Mouse (Mus musculus): ENCODE measurements around the gene Ear1. TPM values are rescaled to one million over a fixed set of nuclear protein-coding genes. Genes with fewer than 3 reads are reported as not detected.
"Not testable (repeated sequence)": the region's sequence is repeated elsewhere in the genome, so short reads cannot be mapped to it uniquely, and the experiment has no call there.

Gene Ear1
- total RNA-seq, 2 experiments from 2014 or later, result not detected

DNA sequence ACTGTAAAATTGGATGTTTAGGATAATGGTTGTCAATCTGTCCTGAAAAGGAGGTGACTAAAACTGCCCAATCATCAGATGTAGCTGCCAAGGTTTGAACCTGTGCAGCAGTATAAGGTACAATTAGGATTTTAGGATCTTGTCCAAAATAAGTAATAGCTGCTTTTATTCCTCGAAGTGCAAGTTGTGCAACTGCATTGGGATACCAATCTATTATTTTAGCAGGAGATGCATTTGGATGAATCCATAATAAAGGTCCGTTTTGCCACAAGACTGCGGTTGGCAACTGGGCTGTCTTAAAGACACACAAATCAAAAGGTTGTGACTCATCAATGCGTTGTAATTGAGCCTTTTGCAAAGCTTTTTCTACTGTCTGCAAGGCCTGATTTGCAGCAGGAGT, 67.2 kb downstream of the Ear1 start:
- intact Hi-C loops (cut with DNase I), result not testable (repeated sequence)

DNA sequence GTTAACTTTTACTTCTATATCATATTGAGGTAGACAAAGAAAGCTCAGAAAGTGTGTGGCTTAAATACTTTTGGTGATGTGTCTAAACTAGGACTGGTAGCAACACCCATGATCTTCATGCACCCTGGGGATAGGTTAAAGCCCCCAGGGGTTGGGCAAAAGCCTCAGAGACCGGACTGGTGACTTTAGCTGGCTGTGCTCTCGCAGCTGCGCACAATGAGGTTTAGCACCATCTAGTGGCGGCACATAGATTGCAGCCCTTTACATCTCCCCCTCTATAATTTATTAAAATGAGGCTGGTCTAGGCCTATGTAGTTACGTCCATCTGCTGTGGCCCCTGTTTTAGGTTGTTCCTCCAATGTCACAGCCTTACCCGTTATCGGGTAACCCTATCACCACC, 70.9 kb downstream of the Ear1 start:
- intact Hi-C loops (cut with DNase I); DNase-seq (ENCODE audit: low spot score): not testable (repeated sequence)

More for the DNA sequence above, 67.2 kb downstream of the Ear1 start:
- not testable (repeated sequence) for DNase-seq (ENCODE audit: low spot score)

DNA sequence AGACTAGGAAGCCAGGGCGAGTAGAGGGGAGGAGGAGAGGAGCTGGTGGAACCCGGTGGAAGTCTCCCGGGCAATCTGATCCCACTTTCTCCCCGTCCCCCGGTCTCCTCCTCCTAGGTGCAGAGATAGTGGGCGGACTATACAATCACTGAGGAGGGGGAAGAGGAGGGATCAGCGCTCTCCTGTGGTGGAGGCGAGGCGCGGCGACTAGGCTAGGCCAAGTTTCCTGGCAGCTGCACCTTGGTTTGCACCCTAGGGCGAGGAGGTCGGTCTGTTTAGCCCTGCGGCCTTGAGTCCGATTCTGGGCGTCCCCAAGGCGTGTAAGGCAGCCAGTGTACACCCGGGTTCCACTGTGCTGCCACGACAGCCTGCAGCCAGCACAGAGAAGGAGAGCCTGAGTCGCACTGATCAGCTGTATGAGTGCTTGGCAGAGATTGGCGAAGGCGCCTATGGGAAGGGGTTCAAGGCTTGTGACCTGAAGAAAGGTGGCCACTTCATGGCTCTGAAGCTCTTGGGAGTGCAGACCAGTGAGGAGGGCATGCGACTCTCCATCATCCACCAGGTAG, 78.3 kb downstream of the Ear1 start:
- DNase-seq (ENCODE audit: low spot score); intact Hi-C loops (cut with DNase I): not testable (repeated sequence)

DNA sequence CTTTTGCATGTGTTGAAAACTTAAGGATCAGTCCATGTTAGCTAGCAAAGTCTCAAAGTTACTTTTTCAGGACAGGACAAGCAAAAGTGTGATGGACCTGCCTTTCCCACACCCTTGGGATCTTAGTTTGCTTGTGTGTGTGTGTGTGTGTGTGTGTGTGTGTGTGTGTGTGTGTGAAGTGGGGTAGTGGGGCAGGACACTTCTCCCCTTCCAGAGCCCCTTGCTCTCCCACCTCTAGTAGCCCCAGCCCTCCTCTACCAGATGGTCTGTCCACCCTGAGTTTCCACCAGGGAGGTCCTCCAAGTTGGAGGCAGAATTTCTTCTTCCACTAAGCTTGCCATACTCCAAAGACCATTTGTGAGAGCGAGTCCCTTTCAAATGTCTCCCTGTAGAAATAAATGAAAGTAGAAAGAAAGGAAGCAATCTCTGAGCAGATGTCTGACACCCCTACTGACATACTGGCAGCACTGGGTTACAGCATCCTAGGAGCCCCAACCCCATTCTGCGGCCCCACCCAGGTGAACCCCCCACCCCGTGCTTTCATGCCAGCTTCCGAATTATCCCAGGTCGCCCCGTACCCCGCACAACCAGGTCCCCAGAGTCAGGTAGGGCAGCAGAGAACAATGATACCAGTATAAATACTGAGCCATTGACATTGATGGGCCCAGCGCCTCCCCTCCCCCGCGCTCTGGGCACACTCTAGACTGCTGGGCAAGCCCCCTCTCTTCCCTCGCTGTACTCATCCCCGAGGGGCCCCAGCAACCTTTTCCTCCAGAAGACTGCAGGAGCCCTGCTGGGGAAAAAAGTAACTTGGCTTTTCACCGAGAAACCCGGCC, 79.0 kb downstream of the Ear1 start:
- DNase-seq (ENCODE audit: low spot score), result no peak
- intact Hi-C loops (cut with DNase I), result no loop called here

DNA sequence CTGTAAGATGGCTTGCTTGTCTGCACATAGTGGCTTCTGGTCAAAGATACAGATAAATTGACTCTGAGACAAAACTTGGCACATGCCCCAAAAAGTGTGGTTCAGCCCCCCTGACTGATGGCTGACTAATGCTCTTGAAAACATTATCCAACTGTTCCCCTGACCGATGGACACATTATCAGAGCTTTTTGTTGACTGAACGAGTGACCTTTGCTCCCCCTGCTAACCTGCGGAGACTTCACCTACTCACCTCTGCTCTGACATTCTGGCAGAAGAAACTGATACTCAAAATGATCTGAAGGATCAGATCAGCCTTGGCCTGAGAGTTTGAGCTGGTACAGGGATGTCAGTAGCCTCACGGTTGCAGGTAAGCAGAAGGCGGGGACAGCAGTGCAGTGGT, 81.5 kb downstream of the Ear1 start:
- DNase-seq (ENCODE audit: low spot score); intact Hi-C loops (cut with DNase I): not testable (repeated sequence)

DNA sequence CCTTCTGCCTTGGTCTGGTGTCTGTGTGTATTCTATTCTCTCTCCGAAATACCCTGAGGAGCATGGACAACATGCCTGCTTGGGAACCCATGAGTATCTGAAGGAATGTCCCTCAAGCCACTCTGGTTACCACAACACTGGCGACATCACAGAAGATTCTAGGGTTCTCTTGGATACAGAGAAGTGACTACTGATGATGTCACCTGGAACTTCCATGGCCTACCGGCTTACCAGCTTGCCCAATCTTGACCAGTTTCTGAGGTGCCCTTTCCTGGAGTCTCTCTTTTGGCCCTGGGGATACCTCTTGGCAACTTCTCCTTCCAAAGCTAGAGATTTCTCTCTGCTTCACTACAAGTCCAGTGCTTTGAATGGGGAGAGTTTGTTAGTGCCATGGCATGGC, 90.7 kb downstream of the Ear1 start, which contains the start of gene Gm8180:
Gene Gm8180, minus strand, starts transcription at position 101 of the 400 bp plus-strand sequence.
- DNase-seq (ENCODE audit: low spot score); intact Hi-C loops (cut with DNase I): not testable (repeated sequence)

Other genes with a start within 250 kb of the Ear1 start
- gene Gm8165, start 198.3 kb downstream of the Ear1 start, total RNA-seq (2021), result not detected
- under 1 TPM; 0.17 to 0.78 TPM for gene Gm7324, start 177.7 kb downstream of the Ear1 start, total RNA-seq (2021)
- gene Gm16506, start 148.0 kb downstream of the Ear1 start, total RNA-seq (2021), result not detected
- gene Gm6526, start 127.7 kb downstream of the Ear1 start, total RNA-seq (2021), result not detected
- not detected for gene Gm8180, start 90.8 kb downstream of the Ear1 start, total RNA-seq (2021)
- gene Ear10, start 48.0 kb upstream of the Ear1 start, total RNA-seq (2021), result not detected
- gene Gm8113, start 49.9 kb upstream of the Ear1 start, total RNA-seq (2021), result 1 to 10 TPM; 3.9 to 4.8 TPM
- not detected for gene Ang5, start 81.6 kb upstream of the Ear1 start, total RNA-seq (2021)
- gene Ang6, start 126.8 kb upstream of the Ear1 start, total RNA-seq (2021), result not detected
- under 1 TPM; 0.39 to 0.62 TPM for gene Ear2, start 227.1 kb upstream of the Ear1 start, total RNA-seq (2021)
- gene Gm3327, start 248.3 kb upstream of the Ear1 start, total RNA-seq (2021), result not detected